Mouse (Mus musculus) forebrain, embryonic 13.5 days (tissue): Measurements from ENCODE around the gene A930004D18Rik. TPM values are rescaled to one million over a fixed set of nuclear protein-coding genes. Genes with fewer than 3 reads are reported as not detected.

Source experiments
- ATAC-seq: fragments of 200-750 bp; cut with Nextera tagmentation; 2 replicates; pipeline ENCODE4 v1.8.0; 2017
- H3K27ac ChIP-seq: fragments of 300-500 bp; sonication (generic); 2 replicates; pipeline ENCODE4 v1.5.1; 2015; ENCODE audit warnings: inconsistent platforms, mild to moderate bottlenecking, moderate library complexity
- H3K27me3 ChIP-seq: fragments of 300-500 bp; sonication (generic); 2 replicates; pipeline ENCODE4 v1.6.1; 2015; ENCODE audit warnings: mild to moderate bottlenecking, inconsistent platforms
- H3K36me3 ChIP-seq: fragments of 300-500 bp; sonication (generic); 2 replicates; pipeline ENCODE4 v1.6.1; 2015; ENCODE audit warnings: mild to moderate bottlenecking, inconsistent platforms; ENCODE audit not compliant: poor library complexity, severe bottlenecking
- H3K4me1 ChIP-seq: fragments of 300-500 bp; sonication (generic); 2 replicates; pipeline ENCODE4 v1.6.1; 2015; ENCODE audit warnings: inconsistent platforms
- H3K4me2 ChIP-seq: fragments of 300-500 bp; sonication (generic); 2 replicates; pipeline ENCODE4 v1.6.1; 2015; ENCODE audit warnings: inconsistent platforms, mild to moderate bottlenecking, moderate library complexity
- H3K4me3 ChIP-seq: fragments of 300-500 bp; sonication (generic); 2 replicates; pipeline ENCODE4 v1.5.1; 2015; ENCODE audit warnings: mild to moderate bottlenecking, inconsistent platforms
- H3K9ac ChIP-seq: fragments of 300-500 bp; sonication (generic); 2 replicates; pipeline ENCODE4 v1.6.1; 2015; ENCODE audit warnings: mild to moderate bottlenecking, inconsistent platforms
- H3K9me3 ChIP-seq: fragments of 300-500 bp; sonication (generic); replicated peaks from 2 replicates; pipeline ENCODE4 v1.6.1; 2016; ENCODE audit warnings: inconsistent platforms
- WGBS: fragments of 180-500 bp; shearing (Covaris S2); methylation state at CpG from one replicate; pipeline ENCODE4 v1.1.7; 2015; 5-methylcytosine and 5-hydroxymethylcytosine counted together
- polyA plus RNA-seq: library from polyadenylated mRNA; unstranded; fragments of >200 nt; fragmentation: Nextera tagmentation; extraction: Ambion mirVana; gene quantifications from 2 replicates; pipeline ENCODE4 v1.2.1, GENCODE M21; 2015

Gene A930004D18Rik
- polyA plus RNA-seq, 1 experiment from 2014 or later, result 20.3 TPM

- Histone ChIP-seq H3K9ac (peak overlapping the region; percentile 100), H3K4me3 (peak overlapping the region; percentile 95), H3K9me3 (no peaks in the 10 kb centered on the region), H3K36me3 (no peaks in the 10 kb centered on the region), H3K27me3 (no peaks in the 10 kb centered on the region), H3K27ac (peak overlapping the region; percentile 100), H3K4me2 (peak overlapping the region; percentile 87), H3K4me1 (peaks cover 60% of the 10 kb centered on the region)
- no peak for ATAC-seq
- 2% methylated on average over 11 of the region's 11 CpGs for WGBS
Observed at GRCm38 (mm10) chr2:18051026-18051830, 13.7 kb upstream of the A930004D18Rik start.

- Histone ChIP-seq H3K4me2 (peak overlapping the region; percentile 87), H3K27ac (peak overlapping the region; percentile 100), H3K9me3 (no peaks in the 10 kb centered on the region), H3K27me3 (no peaks in the 10 kb centered on the region), H3K4me1 (peaks cover 59% of the 10 kb centered on the region), H3K36me3 (no peaks in the 10 kb centered on the region), H3K4me3 (peak overlapping the region; percentile 95), H3K9ac (peak overlapping the region; percentile 100)
- ATAC-seq, result no peak
- 1% methylated on average over 10 of the region's 10 CpGs for WGBS
Observed at GRCm38 (mm10) chr2:18050541-18050985, 13.0 kb upstream of the A930004D18Rik start.

GRCm38 (mm10) chr2:18050018-18050417 lies 12.5 kb upstream of the A930004D18Rik start:
- H3K9ac ChIP-seq, result peak overlapping the region; percentile 100
- H3K27me3 ChIP-seq, result no peaks in the 10 kb centered on the region
- WGBS, result 2% methylated on average over 2 of the region's 2 CpGs

GRCm38 (mm10) chr2:18049279-18049821 lies 11.8 kb upstream of the A930004D18Rik start:
- Histone ChIP-seq H3K9ac (peak overlapping the region; percentile 100), H3K36me3 (no peaks in the 10 kb centered on the region), H3K4me2 (peak overlapping the region; percentile 87), H3K4me1 (peaks cover 52% of the 10 kb centered on the region), H3K9me3 (no peaks in the 10 kb centered on the region), H3K27ac (peak overlapping the region; percentile 100), H3K4me3 (peak overlapping the region; percentile 95), H3K27me3 (no peaks in the 10 kb centered on the region)
- under 1% methylated on average over 11 of the region's 11 CpGs for WGBS
- no peak for ATAC-seq

More at GRCm38 (mm10) chr2:18050018-18050417, 12.5 kb upstream of the A930004D18Rik start:
- Histone ChIP-seq H3K36me3 (no peaks in the 10 kb centered on the region), H3K4me3 (peak overlapping the region; percentile 95), H3K27ac (peak overlapping the region; percentile 100), H3K4me2 (peak overlapping the region; percentile 87), H3K9me3 (no peaks in the 10 kb centered on the region), H3K4me1 (peaks cover 54% of the 10 kb centered on the region)
- ATAC-seq, result no peak

GRCm38 (mm10) chr2:18048453-18049075 lies 11.0 kb upstream of the A930004D18Rik start, which contains the start of gene Skida1:
Gene Skida1, minus strand, starts transcription at chr2:18049051.
- peak within 1 kb of the TSS; percentile 100 for H3K9ac ChIP-seq
- peak within 1 kb of the TSS; percentile 95 for H3K4me3 ChIP-seq
- no peaks in the 10 kb centered on the region for H3K9me3 ChIP-seq
- H3K36me3 ChIP-seq, result no peaks in the 10 kb centered on the region
- H3K27ac ChIP-seq, result peak within 1 kb of the TSS; percentile 100
- peak within 1 kb of the TSS; percentile 87 for H3K4me2 ChIP-seq
- under 1% methylated on average over 17 of the region's 17 CpGs for WGBS
- no peaks in the 10 kb centered on the region for H3K27me3 ChIP-seq
- peaks cover 50% of the 10 kb centered on the region for H3K4me1 ChIP-seq
- peak; percentile 46 for ATAC-seq

GRCm38 (mm10) chr2:18047646-18048452 lies 10.3 kb upstream of the A930004D18Rik start:
- peak overlapping the region; percentile 100 for H3K9ac ChIP-seq
- no peaks in the 10 kb centered on the region for H3K9me3 ChIP-seq
- ATAC-seq, result peak; percentile 78
- H3K4me3 ChIP-seq, result peak overlapping the region; percentile 95
- H3K4me2 ChIP-seq, result peak overlapping the region; percentile 87
- H3K27ac ChIP-seq, result peak overlapping the region; percentile 100
- WGBS, result under 1% methylated on average over 70 of the region's 70 CpGs
- H3K27me3 ChIP-seq, result no peaks in the 10 kb centered on the region
- peaks cover 52% of the 10 kb centered on the region for H3K4me1 ChIP-seq
- no peaks in the 10 kb centered on the region for H3K36me3 ChIP-seq

- Histone ChIP-seq H3K4me3 (peak overlapping the region; percentile 95), H3K27ac (peak overlapping the region; percentile 100), H3K9ac (peak overlapping the region; percentile 100), H3K4me2 (peak overlapping the region; percentile 87), H3K36me3 (no peaks in the 10 kb centered on the region), H3K9me3 (no peaks in the 10 kb centered on the region), H3K27me3 (no peaks in the 10 kb centered on the region), H3K4me1 (peaks cover 54% of the 10 kb centered on the region)
- peak; percentile 38 for ATAC-seq
- under 1% methylated on average over 53 of the region's 64 CpGs for WGBS
Observed at GRCm38 (mm10) chr2:18046758-18047645, 9.5 kb upstream of the A930004D18Rik start.

- no peaks in the 10 kb centered on the region for H3K27me3 ChIP-seq
- WGBS, result under 1% methylated on average over 4 of the region's 4 CpGs
- peak overlapping the region; percentile 95 for H3K4me3 ChIP-seq
- H3K4me1 ChIP-seq, result peaks cover 54% of the 10 kb centered on the region
- no peak for ATAC-seq
- H3K4me2 ChIP-seq, result peak overlapping the region; percentile 87
- H3K27ac ChIP-seq, result peak overlapping the region; percentile 100
- H3K9ac ChIP-seq, result peak overlapping the region; percentile 100
- H3K9me3 ChIP-seq, result no peaks in the 10 kb centered on the region
- no peaks in the 10 kb centered on the region for H3K36me3 ChIP-seq
Observed at GRCm38 (mm10) chr2:18046186-18046585, 8.6 kb upstream of the A930004D18Rik start.

GRCm38 (mm10) chr2:18045781-18046181 lies 8.2 kb upstream of the A930004D18Rik start:
- WGBS, result 0% methylated on average over 6 of the region's 6 CpGs
- no peak for ATAC-seq

GRCm38 (mm10) chr2:18045143-18045780 lies 7.7 kb upstream of the A930004D18Rik start:
- Histone ChIP-seq H3K9ac (peak overlapping the region; percentile 100), H3K4me2 (peak overlapping the region; percentile 87), H3K27ac (peak overlapping the region; percentile 100), H3K9me3 (no peaks in the 10 kb centered on the region), H3K36me3 (no peaks in the 10 kb centered on the region), H3K4me3 (peak overlapping the region; percentile 95), H3K4me1 (peaks cover 56% of the 10 kb centered on the region), H3K27me3 (no peaks in the 10 kb centered on the region)
- ATAC-seq, result no peak
- 2% methylated on average over 7 of the region's 7 CpGs for WGBS

More at GRCm38 (mm10) chr2:18045781-18046181, 8.2 kb upstream of the A930004D18Rik start:
- H3K9ac ChIP-seq, result peak overlapping the region; percentile 100
- no peaks in the 10 kb centered on the region for H3K27me3 ChIP-seq
- H3K4me2 ChIP-seq, result peak overlapping the region; percentile 87
- H3K4me3 ChIP-seq, result peak overlapping the region; percentile 95
- H3K36me3 ChIP-seq, result no peaks in the 10 kb centered on the region
- H3K27ac ChIP-seq, result peak overlapping the region; percentile 100
- H3K4me1 ChIP-seq, result peaks cover 54% of the 10 kb centered on the region
- H3K9me3 ChIP-seq, result no peaks in the 10 kb centered on the region
